10 mouse cellular contexts compared by ENCODE assay signal in the genomic region with DNA sequence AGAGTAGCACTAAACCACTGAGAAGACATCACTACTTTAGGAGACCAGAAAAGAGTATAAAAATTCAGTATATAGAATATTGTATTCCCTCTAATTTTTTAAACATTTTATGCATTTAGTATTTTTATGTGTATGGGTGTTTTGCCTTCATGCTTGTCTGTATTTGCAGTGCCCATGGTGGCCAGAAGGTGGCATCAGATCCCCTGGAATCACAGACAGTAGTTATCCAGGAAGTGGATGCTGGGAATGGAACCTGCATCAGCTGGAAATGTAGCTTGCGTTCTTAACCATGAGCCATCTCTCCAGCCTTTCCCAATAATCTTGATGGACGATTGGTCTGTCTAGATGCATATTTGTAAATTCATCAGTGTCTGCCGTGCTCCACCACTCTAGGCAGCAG. TPM values are rescaled to one million over a fixed set of nuclear protein-coding genes. Genes with fewer than 3 reads are reported as not detected.
DNase-seq lines count a peak whose midpoint lies in the region; TF ChIP-seq lines count a peak whose summit lies in the region.
"Had no signal": no experiment of that assay in that cellular context is flagged by ENCODE, and none has a peak within 500 bp of the region (broad histone marks: within the 10 kb centered on the region; RNA-seq: fewer than 3 reads in every experiment).

No protein-coding gene starts in this region.

- TF ChIP-seq CTCF in gastrocnemius, adult 2 months (IDR thresholded peaks at IDR 0.05), result peak; percentile 78

- intact Hi-C loops in gastrocnemius, adult 2 months (cut with DNase I), result no loop called here
- intact Hi-C loops in gastrocnemius, postnatal 36 days (cut with DNase I), result no loop called here

- H3K4me3 ChIP-seq in gastrocnemius, adult 2 months, result no peak overlapping the region
- H3K4me3 ChIP-seq: embryonic facial prominence, embryonic 13.5 days; limb, embryonic 15.5 days had no signal

- no peak overlapping the region for H3K27ac ChIP-seq in gastrocnemius, adult 2 months
- H3K27ac ChIP-seq: embryonic facial prominence, embryonic 13.5 days; limb, embryonic 15.5 days had no signal

- peak; percentile 55 for DNase-seq in gastrocnemius, adult 2 months
- DNase-seq in gastrocnemius, postnatal 36 days, result no peak
- DNase-seq in right cerebral cortex, postnatal 4 days, result peak; percentile 64
- no peak for DNase-seq in right cerebral cortex, postnatal 36 days (ENCODE audit: low spot score in 2 of 2)
- DNase-seq in brain, adult 2 months (ENCODE audit: low read depth, low spot score), result peak; percentile 65
- peak; percentile 22 for DNase-seq in hindlimb bud, embryonic 11.5 days (ENCODE audit: extremely low spot score, low read depth, low spot score)
- peak; percentile 58 for DNase-seq in lung, postnatal 10 days
- peak; percentile 17 to 49 for DNase-seq in thymus, postnatal 10 days (ENCODE audit: low spot score in 2 of 2)

RNA-seq across cellular contexts. Expression of a gene that starts 8.2 kb away (rescaled TPM):
- total RNA-seq in gastrocnemius, adult 2 months (2021), result 10 to 100 TPM; 13.1 to 14.9 TPM
- total RNA-seq in gastrocnemius, postnatal 36 days (2021), result 10 to 100 TPM; 10.4 to 12.2 TPM

RNA-seq across cellular contexts. Expression of a gene that starts 8.3 kb away (rescaled TPM):
- 10 to 100 TPM in 1 of 2 experiments, 1 to 10 TPM in 1; 9.8 to 11.1 TPM for total RNA-seq in gastrocnemius, adult 2 months (2021)
- total RNA-seq in gastrocnemius, postnatal 36 days (2021), result 10 to 100 TPM in 1 of 2 experiments, 1 to 10 TPM in 1; 8.7 to 10.8 TPM

Comparison
In these comparisons a context has a peak if more than half of its experiments do, and no peak if none do; other contexts are left out.
1. DNase-seq: peak in gastrocnemius, adult 2 months (single experiment), right cerebral cortex, postnatal 4 days (single experiment), brain, adult 2 months (single experiment), hindlimb bud, embryonic 11.5 days (single experiment), lung, postnatal 10 days (single experiment) and thymus, postnatal 10 days (2 of 2); none in gastrocnemius, postnatal 36 days (0 of 2) and right cerebral cortex, postnatal 36 days (0 of 2).